Mouse (Mus musculus): Measurements from ENCODE around the gene Aurkb.

- TF ChIP-seq CTCF (conservative IDR thresholded peaks at IDR 0.05; ENCODE audit: low read length) (0 out of 2 replicates have a peak, but pooled peaks have one; percentile 9), POU5F1 (IDR thresholded peaks at IDR 0.05; ENCODE audit: borderline replicate concordance, low read length) (no peak), NANOG (IDR thresholded peaks at IDR 0.05; ENCODE audit: borderline replicate concordance, low read length) (no peak)
Measured at GRCm38 (mm10) chr11:69003592-69003991, 41.9 kb upstream of the Aurkb start.

Measured in E14TG2a.4 (cell line).